Mouse (Mus musculus) testis, postnatal 14 days (tissue): ENCODE data around the gene Klk1b1.
"Not testable (repeated sequence)": the region's sequence is repeated elsewhere in the genome, so short reads cannot be mapped to it uniquely, and the experiment has no call there.

ENCODE experiments used
- DNase-seq: peaks from one replicate; pipeline ENCODE4 v3.0.0; 2021; ENCODE audit warnings: low spot score

Gene Klk1b1

GRCm38 (mm10) chr7:43966451-43966850 is at the start of gene Klk1b1:
Klk1b1 (plus strand) TSS chr7:43966751.
- DNase-seq: no peak

GRCm38 (mm10) chr7:43918426-43918825 is 48.1 kb upstream of the Klk1b1 start:
- no peak for DNase-seq

- DNase-seq: no peak
Measured at GRCm38 (mm10) chr7:43918871-43919270, 47.7 kb upstream of the Klk1b1 start.

- peak; percentile 36 for DNase-seq
Measured at GRCm38 (mm10) chr7:43919559-43920451, 46.7 kb upstream of the Klk1b1 start.

- DNase-seq: no peak
Measured at GRCm38 (mm10) chr7:43920582-43920981, 46.0 kb upstream of the Klk1b1 start.

GRCm38 (mm10) chr7:43921087-43921486 is 45.5 kb upstream of the Klk1b1 start:
- DNase-seq: no peak

GRCm38 (mm10) chr7:43921941-43922340 is 44.6 kb upstream of the Klk1b1 start:
- no peak for DNase-seq

- no peak for DNase-seq
Measured at GRCm38 (mm10) chr7:43925985-43926384, 40.6 kb upstream of the Klk1b1 start.

- no peak for DNase-seq
Measured at GRCm38 (mm10) chr7:43928521-43928920, 38.0 kb upstream of the Klk1b1 start.

- no peak for DNase-seq
Measured at GRCm38 (mm10) chr7:43932337-43932736, 34.2 kb upstream of the Klk1b1 start.

- DNase-seq: no peak
Measured at GRCm38 (mm10) chr7:43933440-43933839, 33.1 kb upstream of the Klk1b1 start, which contains the start of gene Klk15. Klk15 (plus strand) TSS chr7:43933740.

GRCm38 (mm10) chr7:43934747-43935146 is 31.8 kb upstream of the Klk1b1 start:
- no peak for DNase-seq

- no peak for DNase-seq
Measured at GRCm38 (mm10) chr7:43936551-43936950, 30.0 kb upstream of the Klk1b1 start.

GRCm38 (mm10) chr7:43942293-43942692 is 24.3 kb upstream of the Klk1b1 start:
- DNase-seq: not testable (repeated sequence)

GRCm38 (mm10) chr7:43944727-43945264 is 21.8 kb upstream of the Klk1b1 start:
- DNase-seq: no peak

GRCm38 (mm10) chr7:43950364-43950763 is 16.2 kb upstream of the Klk1b1 start, which contains the start of gene Klk1b8:
Klk1b8 (plus strand) TSS chr7:43950664.
- no peak for DNase-seq

- DNase-seq: no peak
Measured at GRCm38 (mm10) chr7:43952703-43953102, 13.8 kb upstream of the Klk1b1 start.

GRCm38 (mm10) chr7:43967058-43967457 is 507 bp downstream of the Klk1b1 start:
- DNase-seq: no peak

GRCm38 (mm10) chr7:43967612-43968011 is 1.1 kb downstream of the Klk1b1 start:
- DNase-seq: no peak

- DNase-seq: not testable (repeated sequence)
Measured at GRCm38 (mm10) chr7:43975761-43976160, 9.2 kb downstream of the Klk1b1 start, which contains the start of gene Klk1b9. Klk1b9 (plus strand) TSS chr7:43976061.

- no peak for DNase-seq
Measured at GRCm38 (mm10) chr7:43985657-43986056, 19.1 kb downstream of the Klk1b1 start.

GRCm38 (mm10) chr7:43994821-43995220 is 28.3 kb downstream of the Klk1b1 start:
- DNase-seq: not testable (repeated sequence)

GRCm38 (mm10) chr7:43995577-43995976 is 29.0 kb downstream of the Klk1b1 start, which contains the start of gene Klk1b11:
Klk1b11 (plus strand) TSS chr7:43995877.
- DNase-seq: not testable (repeated sequence)
